Mouse (Mus musculus): Measurements from ENCODE around the gene Eef1b2. TPM values are rescaled to one million over a fixed set of nuclear protein-coding genes. Genes with fewer than 3 reads are reported as not detected.
"Not testable (repeated sequence)": the region's sequence is repeated elsewhere in the genome, so short reads cannot be mapped to it uniquely, and the experiment has no call there.

Eef1b2 gene
- polyA plus RNA-seq (2016; fragmentation: Nextera tagmentation; extraction: Ambion mirVana) = 676 and 742 TPM in 2 replicates

DNA sequence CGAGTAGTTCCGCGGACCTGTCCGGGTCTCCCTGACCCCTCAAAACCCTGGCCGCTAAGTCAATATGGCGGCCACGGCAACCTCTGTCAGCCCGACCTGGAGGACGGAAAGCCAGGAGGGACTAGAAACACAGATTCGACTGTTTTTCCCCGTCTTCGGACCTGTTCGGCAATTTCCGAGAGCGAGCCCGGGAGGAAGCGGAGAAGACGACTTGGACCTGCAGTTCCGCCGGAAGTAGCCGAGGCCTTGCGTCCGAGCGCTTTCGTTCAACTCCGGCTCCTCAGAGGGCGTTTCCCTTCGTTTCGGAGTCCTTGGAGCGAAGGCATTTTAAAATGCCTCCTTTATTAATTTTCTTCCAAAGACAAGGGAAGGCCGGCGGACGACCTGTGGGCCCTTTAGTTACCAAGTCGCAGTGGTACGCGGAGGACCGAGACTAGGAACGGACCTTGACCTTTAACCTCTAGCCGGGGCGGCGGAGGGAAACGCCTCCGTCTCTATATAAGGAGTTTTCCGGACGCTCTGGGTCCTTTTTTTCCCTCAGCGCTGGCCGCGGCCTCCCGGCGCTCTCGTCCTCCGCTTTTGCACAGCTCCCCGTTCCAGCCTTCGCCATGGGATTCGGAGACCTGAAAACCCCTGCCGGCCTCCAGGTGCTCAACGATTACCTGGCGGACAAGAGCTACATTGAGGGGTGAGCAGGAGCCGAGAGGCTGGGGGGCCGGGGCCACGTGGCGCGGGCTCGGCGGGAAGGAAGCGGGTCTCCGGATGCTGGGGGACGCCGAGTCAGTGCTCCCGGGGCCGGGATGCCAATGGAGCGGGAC is at the start of gene Eef1b2, which contains the start of gene Ndufs1:
Eef1b2 (plus strand) TSS at position 222 of the 818 bp plus-strand sequence.
Ndufs1 (minus strand) TSS at position 230 of the 818 bp plus-strand sequence.
- Histone ChIP-seq H3K9me3 (replicated peaks) (no peaks in the 10 kb centered on the region), H3K27me3 (ENCODE audit: low read depth, poor library complexity, severe bottlenecking) (no peaks in the 10 kb centered on the region), H3K27ac (peak within 1 kb of the TSS; percentile 93), H3K4me1 (peaks cover 23% of the 10 kb centered on the region), H3K36me3 (peaks cover 47% of the 10 kb centered on the region), H3K4me3 (peak within 1 kb of the TSS; percentile 95)
- DNase-seq (ENCODE audit: low spot score) = peak; percentile 95
- WGBS = under 1% methylated on average over 72 of the region's 72 CpGs

DNA sequence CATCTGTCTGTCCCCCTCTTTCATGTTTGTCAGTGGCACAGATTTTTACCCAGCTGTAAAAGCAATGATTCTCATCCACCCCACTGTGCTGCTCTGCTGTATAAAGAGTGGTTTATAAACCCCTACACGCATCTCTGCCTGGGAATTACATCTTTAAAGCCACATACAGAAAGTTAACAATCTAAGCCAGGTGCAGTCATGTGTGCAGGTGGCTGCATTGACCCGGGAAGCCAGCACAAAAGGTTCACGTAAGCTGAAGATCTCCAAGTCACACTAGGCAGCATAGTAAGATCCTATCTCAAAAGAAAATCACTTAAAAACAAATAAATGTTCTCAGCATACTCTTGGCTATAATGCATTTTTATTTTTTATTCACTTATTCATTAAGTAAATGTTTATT is 47.4 kb upstream of the Eef1b2 start:
- peaks cover 22% of the 10 kb centered on the region for H3K36me3 ChIP-seq
- no peak for DNase-seq (ENCODE audit: low spot score)
- peak overlapping the region; percentile 45; the same call in 1 of the 2 replicates for H3K4me3 ChIP-seq
- no peaks in the 10 kb centered on the region for H3K27me3 ChIP-seq (ENCODE audit: low read depth, poor library complexity, severe bottlenecking)
- H3K4me1 ChIP-seq = peaks cover 6% of the 10 kb centered on the region
- 79% methylated on average over 3 of the region's 3 CpGs for WGBS
- H3K9me3 ChIP-seq (replicated peaks) = no peaks in the 10 kb centered on the region
- H3K27ac ChIP-seq = no peak overlapping the region

GRCm38 (mm10) chr1:63129857-63130690 is 46.6 kb upstream of the Eef1b2 start:
- Histone ChIP-seq H3K9me3 (replicated peaks) (no peaks in the 10 kb centered on the region), H3K27ac (peak overlapping the region; percentile 83), H3K36me3 (peaks cover 16% of the 10 kb centered on the region), H3K4me3 (peak overlapping the region; percentile 45), H3K27me3 (ENCODE audit: low read depth, poor library complexity, severe bottlenecking) (no peaks in the 10 kb centered on the region), H3K4me1 (peaks cover 6% of the 10 kb centered on the region)
- WGBS = 27% methylated on average over 18 of the region's 18 CpGs
- peak; percentile 51 for DNase-seq (ENCODE audit: low spot score)

DNA sequence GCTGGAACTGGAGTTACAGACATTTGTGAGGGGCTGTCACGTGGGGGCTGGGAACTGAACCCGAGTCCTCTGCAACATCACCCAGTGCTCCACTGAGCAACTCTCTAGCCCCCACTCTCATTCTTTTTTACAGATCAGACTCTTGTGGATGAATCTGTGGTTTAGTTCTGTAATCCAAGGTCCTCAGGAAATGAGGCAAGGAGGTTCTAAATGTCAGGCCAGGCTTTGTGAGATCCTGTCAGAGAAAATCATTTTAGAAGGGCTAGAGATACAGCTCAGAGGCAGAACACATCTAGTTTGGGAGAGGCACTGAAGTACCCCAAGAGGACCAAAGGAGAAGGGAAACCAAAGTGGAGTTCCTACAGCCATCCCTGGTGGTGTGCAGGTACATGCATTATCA is 45.7 kb upstream of the Eef1b2 start:
- WGBS = 85% methylated on average over 2 of the region's 2 CpGs
- H3K4me1 ChIP-seq = peaks cover 6% of the 10 kb centered on the region
- DNase-seq (ENCODE audit: low spot score) = no peak
- peaks cover 10% of the 10 kb centered on the region for H3K36me3 ChIP-seq
- H3K27me3 ChIP-seq (ENCODE audit: low read depth, poor library complexity, severe bottlenecking) = no peaks in the 10 kb centered on the region
- no peak overlapping the region for H3K4me3 ChIP-seq
- H3K27ac ChIP-seq = no peak overlapping the region
- H3K9me3 ChIP-seq (replicated peaks) = no peaks in the 10 kb centered on the region

DNA sequence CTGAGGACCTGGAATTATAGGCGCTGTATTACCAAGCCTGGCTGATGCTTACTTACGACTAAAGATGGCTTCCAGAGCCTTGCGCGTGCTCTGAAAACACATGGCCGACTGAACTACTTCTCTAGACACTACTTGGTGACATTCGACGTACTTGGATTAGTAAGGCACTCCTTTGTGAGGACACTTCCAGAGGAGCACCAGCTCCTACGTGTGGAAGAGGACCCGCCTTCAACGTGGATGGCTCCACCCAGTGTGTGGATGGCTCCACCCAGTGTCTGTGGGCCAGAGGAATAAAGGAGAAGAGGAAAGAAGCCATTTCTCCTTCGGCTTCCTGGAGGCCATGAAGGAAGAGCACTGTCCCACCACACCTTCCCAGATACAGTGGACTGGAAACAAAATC is 44.9 kb upstream of the Eef1b2 start:
- Histone ChIP-seq H3K9me3 (replicated peaks) (no peaks in the 10 kb centered on the region), H3K27me3 (ENCODE audit: low read depth, poor library complexity, severe bottlenecking) (no peaks in the 10 kb centered on the region), H3K4me3 (no peak overlapping the region), H3K36me3 (peaks cover 5% of the 10 kb centered on the region), H3K4me1 (peaks cover 6% of the 10 kb centered on the region), H3K27ac (no peak overlapping the region)
- no peak for DNase-seq (ENCODE audit: low spot score)
- WGBS = 88% methylated on average over 11 of the region's 11 CpGs

DNA sequence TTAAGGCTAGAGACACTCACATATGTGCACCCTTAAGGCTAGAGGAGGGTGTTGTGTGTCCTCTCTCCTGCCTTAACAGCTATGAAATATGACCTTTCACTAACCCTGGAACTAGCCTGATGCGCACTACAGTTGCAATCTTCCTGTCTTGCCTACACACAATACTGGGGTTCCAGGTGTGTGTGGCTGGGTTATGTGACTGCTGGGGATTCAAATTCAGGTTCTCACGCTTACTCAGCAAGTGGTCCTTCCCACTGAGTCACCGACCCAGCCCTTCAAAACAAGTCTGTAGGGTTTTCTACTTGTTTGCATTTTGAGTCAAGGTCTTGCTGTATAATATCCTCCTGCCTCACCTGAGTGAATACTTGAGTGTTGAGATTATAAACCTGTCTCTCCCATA is 42.1 kb upstream of the Eef1b2 start:
- H3K9me3 ChIP-seq (replicated peaks) = no peaks in the 10 kb centered on the region
- 77% methylated on average over 3 of the region's 3 CpGs for WGBS

GRCm38 (mm10) chr1:63137971-63138370 is 38.7 kb upstream of the Eef1b2 start:
- H3K27ac ChIP-seq = no peak overlapping the region
- no peak overlapping the region for H3K4me3 ChIP-seq
- WGBS = 92% methylated on average over 2 of the region's 2 CpGs
- peaks cover 43% of the 10 kb centered on the region for H3K36me3 ChIP-seq
- H3K27me3 ChIP-seq (ENCODE audit: low read depth, poor library complexity, severe bottlenecking) = no peaks in the 10 kb centered on the region
- DNase-seq (ENCODE audit: low spot score) = no peak
- no peaks in the 10 kb centered on the region for H3K9me3 ChIP-seq (replicated peaks)
- no peaks in the 10 kb centered on the region for H3K4me1 ChIP-seq

More for the DNA sequence above, 42.1 kb upstream of the Eef1b2 start:
- Histone ChIP-seq H3K36me3 (peaks cover 12% of the 10 kb centered on the region), H3K4me3 (no peak overlapping the region), H3K4me1 (peaks cover 6% of the 10 kb centered on the region), H3K27ac (no peak overlapping the region), H3K27me3 (ENCODE audit: low read depth, poor library complexity, severe bottlenecking) (no peaks in the 10 kb centered on the region)
- no peak for DNase-seq (ENCODE audit: low spot score)

GRCm38 (mm10) chr1:63138586-63138985 is 38.0 kb upstream of the Eef1b2 start:
- DNase-seq (ENCODE audit: low spot score); H3K4me3 ChIP-seq; H3K4me1 ChIP-seq; H3K9me3 ChIP-seq (replicated peaks); H3K27ac ChIP-seq; H3K27me3 ChIP-seq (ENCODE audit: low read depth, poor library complexity, severe bottlenecking): not testable (repeated sequence)
- H3K36me3 ChIP-seq = peaks cover 49% of the 10 kb centered on the region
- WGBS = 90% methylated on average over 1 of the region's 1 CpGs

DNA sequence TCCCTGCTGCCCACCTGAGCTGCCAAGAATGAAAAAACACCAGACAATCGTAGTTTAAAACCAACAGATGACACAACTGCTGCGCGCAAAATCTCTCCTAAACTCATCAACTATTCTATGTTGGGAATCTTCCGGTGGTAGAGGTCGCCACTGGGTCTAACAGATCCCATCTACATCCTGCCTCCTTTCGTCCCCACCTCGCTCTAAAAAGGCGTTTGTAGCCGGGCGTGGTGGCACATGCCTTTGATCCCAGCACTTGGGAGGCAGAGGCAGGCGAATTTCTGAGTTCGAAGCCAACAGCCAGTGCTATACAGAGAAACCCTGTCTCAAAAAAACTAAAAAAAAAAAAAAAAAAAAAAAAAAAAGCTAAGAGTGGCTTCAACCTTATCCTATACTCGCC is 36.4 kb upstream of the Eef1b2 start:
- no peak overlapping the region for H3K27ac ChIP-seq
- 95% methylated on average over 13 of the region's 13 CpGs for WGBS
- no peak overlapping the region for H3K4me3 ChIP-seq
- H3K27me3 ChIP-seq (ENCODE audit: low read depth, poor library complexity, severe bottlenecking) = no peaks in the 10 kb centered on the region
- H3K36me3 ChIP-seq = peaks cover 66% of the 10 kb centered on the region
- DNase-seq (ENCODE audit: low spot score) = no peak
- no peaks in the 10 kb centered on the region for H3K4me1 ChIP-seq
- H3K9me3 ChIP-seq (replicated peaks) = no peaks in the 10 kb centered on the region

- no peaks in the 10 kb centered on the region for H3K9me3 ChIP-seq (replicated peaks)
- WGBS = 90% methylated on average over 2 of the region's 2 CpGs
Observed at GRCm38 (mm10) chr1:63168638-63169037, 8.0 kb upstream of the Eef1b2 start.

DNA sequence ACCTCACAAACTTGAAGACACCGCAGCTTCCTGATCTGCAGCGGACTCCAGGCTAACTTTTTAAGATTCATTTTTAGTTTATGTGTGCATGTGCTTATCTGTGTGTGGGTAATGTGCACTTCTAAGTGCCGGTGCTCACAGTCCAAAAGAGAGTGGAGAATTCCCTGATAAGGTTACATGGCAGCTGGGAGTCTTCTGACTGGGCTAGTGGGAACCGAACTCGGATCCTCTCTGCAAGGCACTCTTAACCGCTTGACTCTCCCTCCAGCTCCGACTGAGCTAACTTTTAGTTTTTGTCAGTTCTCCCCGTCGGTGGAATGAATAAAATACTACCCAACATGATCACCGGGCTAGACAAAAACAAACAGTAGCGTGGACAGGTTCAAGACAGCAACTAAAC is 772 bp upstream of the Eef1b2 start:
- Histone ChIP-seq H3K9me3 (replicated peaks) (no peaks in the 10 kb centered on the region), H3K27me3 (ENCODE audit: low read depth, poor library complexity, severe bottlenecking) (no peaks in the 10 kb centered on the region), H3K4me1 (peaks cover 23% of the 10 kb centered on the region), H3K27ac (peak overlapping the region; percentile 93), H3K4me3 (peak overlapping the region; percentile 95), H3K36me3 (peaks cover 51% of the 10 kb centered on the region)
- 12% methylated on average over 11 of the region's 11 CpGs for WGBS
- DNase-seq (ENCODE audit: low spot score) = no peak

More at GRCm38 (mm10) chr1:63168638-63169037, 8.0 kb upstream of the Eef1b2 start:
- no peaks in the 10 kb centered on the region for H3K27me3 ChIP-seq (ENCODE audit: low read depth, poor library complexity, severe bottlenecking)
- H3K4me1 ChIP-seq = no peaks in the 10 kb centered on the region
- H3K27ac ChIP-seq = no peak overlapping the region
- H3K4me3 ChIP-seq = no peak overlapping the region
- no peak for DNase-seq (ENCODE audit: low spot score)
- peaks cover 81% of the 10 kb centered on the region for H3K36me3 ChIP-seq

- Histone ChIP-seq H3K27ac (peak overlapping the region; percentile 93), H3K36me3 (peaks cover 48% of the 10 kb centered on the region)
- under 1% methylated on average over 14 of the region's 14 CpGs for WGBS
Observed at GRCm38 (mm10) chr1:63176259-63176603, 394 bp upstream of the Eef1b2 start.

GRCm38 (mm10) chr1:63178308-63178707 is 1.7 kb downstream of the Eef1b2 start:
- Histone ChIP-seq H3K9me3 (replicated peaks) (no peaks in the 10 kb centered on the region), H3K36me3 (peaks cover 49% of the 10 kb centered on the region), H3K27ac (peak overlapping the region; percentile 93), H3K4me1 (peaks cover 23% of the 10 kb centered on the region), H3K4me3 (peak overlapping the region; percentile 95), H3K27me3 (ENCODE audit: low read depth, poor library complexity, severe bottlenecking) (no peaks in the 10 kb centered on the region)
- 83% methylated on average over 3 of the region's 3 CpGs for WGBS
- DNase-seq (ENCODE audit: low spot score) = no peak

More at GRCm38 (mm10) chr1:63176259-63176603, 394 bp upstream of the Eef1b2 start:
- Histone ChIP-seq H3K9me3 (replicated peaks) (no peaks in the 10 kb centered on the region), H3K4me3 (peak overlapping the region; percentile 95), H3K27me3 (ENCODE audit: low read depth, poor library complexity, severe bottlenecking) (no peaks in the 10 kb centered on the region), H3K4me1 (peaks cover 23% of the 10 kb centered on the region)
- DNase-seq (ENCODE audit: low spot score) = no peak
